Mouse (Mus musculus) intestine, embryonic 15.5 days (tissue): Measurements from ENCODE around the gene Ang5. TPM values are rescaled to one million over a fixed set of nuclear protein-coding genes. Genes with fewer than 3 reads are reported as not detected.
"Not testable (repeated sequence)": the region's sequence is repeated elsewhere in the genome, so short reads cannot be mapped to it uniquely, and the experiment has no call there.

ENCODE experiments used
- ATAC-seq: fragments of 200-750 bp; cut with Nextera tagmentation; 2 replicates; pipeline ENCODE4 v1.8.0; 2017; ENCODE audit warnings: moderate TSS enrichment, moderate library complexity
- H3K27ac ChIP-seq: fragments of 300-500 bp; sonication (generic); 2 replicates; pipeline ENCODE4 v1.5.1; 2015; ENCODE audit warnings: mild to moderate bottlenecking, inconsistent platforms
- H3K27me3 ChIP-seq: fragments of 300-500 bp; sonication (generic); replicated peaks from 2 replicates; pipeline ENCODE4 v1.6.1; 2015; ENCODE audit warnings: inconsistent platforms
- H3K36me3 ChIP-seq: fragments of 300-500 bp; sonication (generic); 2 replicates; pipeline ENCODE4 v1.6.1; 2015; ENCODE audit warnings: inconsistent platforms
- H3K4me1 ChIP-seq: fragments of 300-500 bp; sonication (generic); replicated peaks from 2 replicates; pipeline ENCODE4 v1.6.1; 2015; ENCODE audit warnings: inconsistent platforms
- H3K4me2 ChIP-seq: fragments of 300-500 bp; sonication (generic); replicated peaks from 2 replicates; pipeline ENCODE4 v1.6.1; 2015; ENCODE audit warnings: mild to moderate bottlenecking, inconsistent platforms
- H3K4me3 ChIP-seq: fragments of 300-500 bp; sonication (generic); replicated peaks from 2 replicates; pipeline ENCODE4 v1.5.1; 2015; ENCODE audit warnings: inconsistent platforms
- H3K9ac ChIP-seq: fragments of 300-500 bp; sonication (generic); 2 replicates; pipeline ENCODE4 v1.6.1; 2015; ENCODE audit warnings: inconsistent platforms
- H3K9me3 ChIP-seq: fragments of 300-500 bp; sonication (generic); 2 replicates; pipeline ENCODE4 v1.6.1; 2016; ENCODE audit warnings: inconsistent platforms
- WGBS: fragments of 180-500 bp; shearing (Covaris S2); methylation state at CpG from one replicate; pipeline ENCODE4 v1.1.7; 2015; 5-methylcytosine and 5-hydroxymethylcytosine counted together
- polyA plus RNA-seq: library from polyadenylated mRNA; unstranded; fragments of >200 nt; fragmentation: Nextera tagmentation; extraction: Ambion mirVana; gene quantifications from 2 replicates; pipeline ENCODE4 v1.2.1, GENCODE M21; 2015

Ang5 gene
- polyA plus RNA-seq, 1 experiment from 2014 or later = not detected

DNA sequence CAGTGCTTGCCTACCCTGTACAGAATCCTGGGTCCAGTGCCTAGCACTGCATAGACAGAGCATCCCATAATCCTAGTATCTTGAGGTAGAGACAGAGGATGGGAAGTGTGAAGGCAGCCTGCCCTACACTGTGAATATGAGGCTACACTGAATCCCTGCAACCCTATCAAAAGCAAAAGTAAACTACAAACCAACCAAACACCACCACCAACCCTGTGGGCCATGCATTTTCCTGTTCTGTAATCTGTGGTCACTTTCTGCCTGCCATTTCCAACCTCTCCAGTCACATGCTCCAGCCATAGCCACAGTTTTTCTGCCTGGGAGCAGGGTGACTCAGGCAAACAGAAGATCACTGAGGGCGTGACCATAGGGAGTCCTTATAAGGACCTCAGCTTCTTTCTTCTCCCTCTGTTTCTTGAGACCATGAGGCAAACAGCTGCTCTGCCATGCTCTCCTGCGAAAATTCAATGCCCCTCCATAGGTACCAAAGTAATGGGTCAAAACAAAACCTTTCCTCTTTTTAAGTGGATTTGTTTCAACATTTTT, 41.7 kb downstream of the Ang5 start:
- 82% methylated on average over 2 of the region's 2 CpGs for WGBS
- not testable (repeated sequence) for ATAC-seq, H3K9me3 ChIP-seq, H3K4me1 ChIP-seq, H3K27ac ChIP-seq, H3K4me3 ChIP-seq, H3K4me2 ChIP-seq, H3K36me3 ChIP-seq, H3K9ac ChIP-seq, H3K27me3 ChIP-seq

DNA sequence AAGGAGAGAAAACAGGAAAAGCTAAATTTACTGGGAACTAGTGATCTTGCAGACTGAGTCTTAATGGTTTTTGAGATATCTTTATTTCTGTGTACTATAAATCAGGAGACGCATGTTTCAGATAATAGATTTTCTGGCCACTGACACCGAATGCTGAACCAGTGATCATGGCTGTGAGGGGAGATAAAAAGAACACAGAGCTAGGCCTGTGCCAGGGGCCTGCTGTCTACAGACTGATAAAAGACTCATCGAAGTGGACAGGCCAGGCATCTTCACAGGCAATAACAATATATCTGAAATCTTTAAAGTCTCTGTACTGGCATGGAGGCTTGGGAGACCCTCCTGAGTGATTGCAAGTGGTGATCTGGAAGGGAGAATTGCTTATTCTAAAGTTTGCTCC, 44.7 kb downstream of the Ang5 start:
- Histone ChIP-seq H3K36me3 (no peaks in the 10 kb centered on the region), H3K4me1 (no peaks in the 10 kb centered on the region), H3K9me3 (no peaks in the 10 kb centered on the region), H3K9ac (no peak overlapping the region), H3K27ac (no peak overlapping the region), H3K4me2 (no peak overlapping the region), H3K4me3 (no peak overlapping the region), H3K27me3 (no peaks in the 10 kb centered on the region)
- no peak for ATAC-seq
- WGBS = 76% methylated on average over 3 of the region's 3 CpGs

DNA sequence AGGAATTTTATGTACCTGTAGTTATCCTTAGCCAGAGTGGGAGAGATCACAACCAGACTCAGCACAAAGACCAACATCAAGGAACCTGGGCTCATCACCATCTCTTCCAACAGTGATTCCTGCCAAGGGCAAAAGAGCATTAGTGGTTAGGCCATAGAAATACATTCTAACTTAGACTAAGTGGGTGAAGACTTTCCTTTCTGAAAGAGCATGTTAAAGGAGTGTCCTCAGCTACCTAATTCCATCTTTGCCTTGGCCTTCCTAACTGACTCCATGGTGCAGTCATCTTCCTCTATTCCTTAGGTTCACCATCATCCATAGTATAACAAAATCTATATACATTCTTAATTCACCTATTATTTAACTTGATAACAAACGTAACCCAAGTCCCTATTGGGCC, 45.3 kb downstream of the Ang5 start, which contains the start of gene Ang6:
Ang6 (minus strand) TSS at position 101 of the 400 bp plus-strand sequence.
- no peak within 1 kb of the TSS for H3K4me2 ChIP-seq
- WGBS = 80% methylated on average over 1 of the region's 1 CpGs
- no peaks in the 10 kb centered on the region for H3K4me1 ChIP-seq
- no peak for ATAC-seq
- H3K4me3 ChIP-seq = no peak within 1 kb of the TSS
- H3K9me3 ChIP-seq = no peaks in the 10 kb centered on the region
- H3K9ac ChIP-seq = no peak within 1 kb of the TSS
- no peak within 1 kb of the TSS for H3K27ac ChIP-seq
- no peaks in the 10 kb centered on the region for H3K27me3 ChIP-seq
- no peaks in the 10 kb centered on the region for H3K36me3 ChIP-seq

- H3K36me3 ChIP-seq, H3K9me3 ChIP-seq, H3K27ac ChIP-seq, ATAC-seq, H3K4me2 ChIP-seq, H3K4me1 ChIP-seq, H3K27me3 ChIP-seq, H3K4me3 ChIP-seq, H3K9ac ChIP-seq: not testable (repeated sequence)
- WGBS = no CpG with 5 or more reads among the region's 1 CpGs
Measured at GRCm38 (mm10) chr14:44008021-44008420, 51.2 kb downstream of the Ang5 start.

- H3K4me2 ChIP-seq, H3K36me3 ChIP-seq, H3K9me3 ChIP-seq, H3K9ac ChIP-seq, H3K4me1 ChIP-seq, H3K27me3 ChIP-seq, H3K4me3 ChIP-seq, H3K27ac ChIP-seq, ATAC-seq: not testable (repeated sequence)
- WGBS = 34% methylated on average over 2 of the region's 2 CpGs
Measured at GRCm38 (mm10) chr14:44009686-44010085, 52.8 kb downstream of the Ang5 start.

Other genes starting within 250 kb of the Ang5 start
- gene Gm16506, start 229.6 kb upstream of the Ang5 start, polyA plus RNA-seq = not detected in 2 replicates
- gene Gm6526, start 209.2 kb upstream of the Ang5 start, polyA plus RNA-seq = not detected in 2 replicates
- not detected in 2 replicates for gene Gm8180, start 172.3 kb upstream of the Ang5 start, polyA plus RNA-seq
- not detected in 2 replicates for gene Ear1, start 81.6 kb upstream of the Ang5 start, polyA plus RNA-seq
- gene Ear10, start 33.5 kb upstream of the Ang5 start, polyA plus RNA-seq = not detected in 2 replicates
- 10.4 and 11.9 TPM in 2 replicates for gene Gm8113, start 31.7 kb upstream of the Ang5 start, polyA plus RNA-seq
- gene Ang6, start 45.2 kb downstream of the Ang5 start, polyA plus RNA-seq = not detected in 2 replicates
- 0.33 and 0.89 TPM in 2 replicates for gene Ear2, start 145.6 kb downstream of the Ang5 start, polyA plus RNA-seq
- not detected in 2 replicates for gene Gm3327, start 166.8 kb downstream of the Ang5 start, polyA plus RNA-seq
- not detected in 2 replicates for gene Gm8212, start 240.6 kb downstream of the Ang5 start, polyA plus RNA-seq